Mouse (Mus musculus) T-helper 1 cell (primary cell): ENCODE data around the gene Rnasek.

ENCODE experiments used
- in situ Hi-C: fragments of 300-600 bp; cut with MboI, MseI; formaldehyde crosslinking; loops from one replicate; pipeline ENCODE4 v1.15.1; 2025; ENCODE audit warnings: high pct_unique_total_duplicates

Rnasek gene

DNA sequence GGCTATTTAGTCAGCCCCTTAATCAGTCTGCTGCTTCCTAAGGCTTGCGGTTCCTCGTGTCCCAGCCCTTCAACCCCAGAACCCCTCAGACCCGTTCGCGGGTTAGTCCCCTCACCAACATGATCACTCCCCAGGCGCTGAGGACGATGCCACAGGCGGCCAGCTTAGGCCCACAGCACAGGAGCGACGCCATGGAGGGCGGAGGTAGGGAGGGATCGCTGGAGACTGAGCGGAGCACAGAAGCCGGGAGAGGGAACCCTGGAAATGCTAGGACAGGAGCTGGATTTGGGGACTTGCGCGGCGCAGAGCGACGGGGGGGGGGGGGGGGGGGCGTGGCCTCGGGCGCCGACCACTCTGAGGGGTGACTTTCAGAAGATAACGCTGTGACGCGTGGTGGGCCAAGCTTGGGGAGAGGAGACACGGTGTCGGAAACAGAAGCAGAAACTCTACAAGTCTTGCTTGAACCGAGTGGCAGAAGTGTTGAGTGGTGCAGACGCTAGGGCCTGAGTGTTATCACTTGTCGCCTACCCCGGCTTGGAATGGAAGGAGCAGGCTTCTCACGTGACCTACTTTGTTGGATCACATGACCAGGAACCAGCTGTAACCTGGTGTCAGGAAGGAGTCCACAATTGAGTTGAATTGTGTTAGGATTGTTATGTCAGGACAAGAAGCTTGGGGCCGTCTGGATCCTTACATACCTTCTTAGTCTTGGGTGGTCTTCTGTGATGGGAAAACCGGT, at the start of gene Rnasek, which contains the start of gene Gm21988:
Gene Rnasek (minus strand): TSS at position 302 of the 739 bp plus-strand sequence.
Gene Gm21988 (minus strand): TSS at position 290 of the 739 bp plus-strand sequence.
- in situ Hi-C loops: loop anchor here (10.0 to 25.0 kb wide), 2 partner anchors 1127 to 1825 kb away; partner anchors contain the start of genes 9130213A22Rik and Hes7

DNA sequence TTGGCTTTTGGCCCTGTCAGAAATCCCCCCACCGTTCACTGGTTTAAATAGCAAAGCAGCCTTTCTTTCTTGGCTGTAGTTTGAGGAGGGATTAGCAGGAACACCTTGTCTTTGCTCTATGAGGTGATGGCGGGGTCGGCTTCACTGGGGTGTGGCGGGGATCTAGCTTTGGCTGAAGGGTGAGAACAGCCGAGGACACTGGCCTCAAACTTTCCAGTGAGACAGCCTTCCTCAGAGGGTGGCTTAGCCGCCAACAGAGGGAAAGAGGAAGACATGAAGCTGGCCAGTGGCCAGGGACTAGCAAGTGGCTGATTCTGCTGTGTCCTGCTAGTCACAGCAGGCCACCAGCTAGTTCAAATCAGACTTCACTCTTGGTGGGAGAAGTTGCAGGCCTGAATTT, 49.6 kb upstream of the Rnasek start:
- in situ Hi-C loops: loop anchor here (25.0 kb wide), 1 partner anchor 998 kb away; no protein-coding TSS in a partner anchor

DNA sequence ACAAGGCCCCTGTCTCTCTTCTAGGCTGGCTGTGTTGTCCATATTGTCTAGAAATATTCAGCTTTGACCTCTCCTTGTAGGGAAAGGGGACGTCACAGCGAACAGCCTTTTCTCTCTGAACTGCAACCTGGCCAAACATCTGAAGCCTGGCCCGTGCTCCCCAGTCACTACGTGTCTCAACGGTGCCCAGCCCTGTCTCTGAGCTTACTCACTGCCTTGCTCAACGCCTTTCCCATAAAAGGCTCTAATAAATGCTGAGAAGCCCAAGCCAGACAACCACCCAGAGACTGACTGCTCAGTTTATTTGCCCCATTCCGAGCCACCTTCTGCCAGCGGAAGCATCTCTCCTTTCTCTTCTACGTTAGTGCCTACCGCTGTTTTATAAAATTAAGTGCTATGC, 48.5 kb upstream of the Rnasek start:
- in situ Hi-C loops: loop anchor here (25.0 kb wide), 1 partner anchor 999 kb away; no protein-coding TSS in a partner anchor

DNA sequence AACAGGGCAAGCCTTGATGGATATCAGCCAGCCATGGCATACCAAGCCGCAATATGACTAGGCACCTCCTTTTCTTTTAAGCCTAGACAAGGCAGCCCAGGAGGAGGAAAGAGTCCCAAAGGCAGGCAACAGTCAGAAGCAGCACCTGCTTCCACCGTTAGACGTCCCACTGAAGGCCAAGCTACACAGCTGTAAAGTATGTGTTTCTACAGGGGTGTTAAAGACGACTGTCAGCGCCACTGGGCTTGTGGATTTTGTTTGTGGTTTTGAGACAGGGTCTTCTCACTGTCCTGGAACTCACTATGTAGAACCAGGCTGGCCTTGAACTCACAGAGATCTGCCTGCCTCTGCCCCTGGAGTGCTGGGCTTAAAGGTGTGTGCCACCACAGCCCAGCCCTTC, 46.0 kb upstream of the Rnasek start:
- in situ Hi-C loops: loop anchor here (25.0 kb wide), 1 partner anchor 1002 kb away; no protein-coding TSS in a partner anchor

DNA sequence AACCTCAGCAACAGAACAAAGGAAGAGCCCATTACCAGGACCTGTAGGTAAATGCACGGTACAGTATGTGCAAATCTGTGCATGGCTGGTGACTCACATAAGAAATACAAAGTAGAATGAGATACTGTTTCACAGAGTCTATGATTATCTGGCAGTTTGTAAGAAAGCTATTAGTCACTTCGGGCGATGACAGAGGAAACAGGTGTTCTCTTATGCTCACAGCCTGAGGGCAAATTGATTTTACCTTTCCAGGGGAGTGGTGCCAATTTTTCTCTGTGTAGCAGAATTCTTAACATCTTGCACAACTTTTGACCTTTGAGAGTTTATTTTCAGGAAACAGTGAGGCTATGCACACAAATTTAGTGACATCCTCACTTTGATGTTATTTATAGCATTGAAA, 45.1 kb upstream of the Rnasek start:
- in situ Hi-C loops: loop anchor here (25.0 kb wide), 1 partner anchor 1003 kb away; no protein-coding TSS in a partner anchor

DNA sequence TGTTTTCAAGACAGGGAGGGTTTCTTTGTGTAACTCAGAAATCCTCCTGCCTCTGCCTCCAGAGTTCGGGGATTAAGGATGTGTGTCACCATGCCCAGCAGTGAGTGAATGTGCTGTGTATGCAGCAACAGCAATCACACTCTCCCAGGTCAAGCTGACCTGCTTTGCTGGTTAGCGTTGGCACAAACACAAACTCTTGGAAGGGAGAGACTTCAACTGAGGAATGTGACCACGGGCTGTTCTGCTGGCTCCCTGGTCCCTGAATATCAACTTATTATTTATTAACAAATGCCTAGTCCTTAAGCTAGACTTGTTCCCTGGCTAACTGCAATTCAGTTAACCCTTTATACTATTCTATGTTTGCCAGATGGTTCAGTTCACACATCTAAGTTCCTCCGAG, 44.0 kb upstream of the Rnasek start:
- in situ Hi-C loops: loop anchor here (25.0 kb wide), 1 partner anchor 1004 kb away; no protein-coding TSS in a partner anchor

DNA sequence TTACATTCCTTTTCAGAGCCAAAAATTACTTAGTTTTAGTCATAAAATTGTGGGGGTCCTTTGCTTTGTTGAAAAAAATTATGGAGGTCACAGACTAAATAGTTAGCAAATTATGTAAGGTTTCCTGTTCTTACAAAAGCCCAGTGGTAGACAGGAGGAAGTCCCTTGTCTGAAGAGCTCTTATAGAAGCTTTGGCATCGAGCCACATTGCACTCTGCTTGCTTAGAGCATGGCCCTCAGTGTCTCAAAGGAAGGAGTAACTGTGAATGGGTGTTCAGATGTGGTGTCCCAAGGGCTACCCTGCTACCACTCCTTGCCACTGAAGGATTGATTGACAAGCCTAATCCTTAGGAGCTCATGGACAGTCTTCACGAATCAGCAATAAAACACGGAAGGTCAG, 40.8 kb upstream of the Rnasek start:
- in situ Hi-C loops: loop anchor here (25.0 kb wide), 1 partner anchor 1007 kb away; no protein-coding TSS in a partner anchor

DNA sequence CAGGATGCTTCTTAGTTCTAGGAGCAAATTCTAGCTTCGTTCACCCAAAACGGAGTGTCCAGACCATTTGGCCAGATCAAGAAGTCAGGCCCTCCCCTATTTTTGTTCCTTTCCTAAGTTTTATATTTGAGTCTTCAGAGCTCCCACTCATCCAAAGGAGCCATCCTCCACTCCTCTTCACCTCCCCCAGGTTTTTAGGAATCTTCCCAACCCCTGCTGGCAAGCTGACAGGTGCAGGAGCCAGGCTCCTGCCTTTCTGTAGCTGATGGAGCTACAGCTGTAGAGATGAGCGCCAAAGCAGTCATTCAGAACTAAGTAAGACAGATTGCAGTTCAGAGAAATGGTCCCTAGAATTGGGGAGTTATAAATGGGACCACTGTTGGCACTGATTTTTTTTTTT, 39.3 kb upstream of the Rnasek start:
- in situ Hi-C loops: loop anchor here (25.0 kb wide), 1 partner anchor 1008 kb away; no protein-coding TSS in a partner anchor

DNA sequence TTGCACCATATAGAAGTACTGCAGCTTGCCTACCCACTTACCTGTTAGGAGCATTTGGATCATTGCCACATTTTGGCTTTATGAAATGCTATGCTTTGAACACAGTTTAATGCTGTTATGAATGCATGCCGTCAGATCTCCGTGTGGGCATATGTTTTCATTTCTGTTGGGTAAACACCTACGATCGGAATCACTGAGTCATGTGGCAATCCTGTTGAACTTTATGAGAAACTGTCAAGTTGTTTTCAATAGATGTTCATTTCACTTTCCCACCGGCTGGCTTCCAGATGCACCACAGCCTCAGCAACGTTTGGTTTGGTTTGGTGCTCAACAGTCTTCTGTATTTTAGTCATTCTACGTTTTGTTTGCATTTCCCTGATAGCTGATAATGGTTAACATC, 32.0 kb upstream of the Rnasek start:
- in situ Hi-C loops: no loop called here

DNA sequence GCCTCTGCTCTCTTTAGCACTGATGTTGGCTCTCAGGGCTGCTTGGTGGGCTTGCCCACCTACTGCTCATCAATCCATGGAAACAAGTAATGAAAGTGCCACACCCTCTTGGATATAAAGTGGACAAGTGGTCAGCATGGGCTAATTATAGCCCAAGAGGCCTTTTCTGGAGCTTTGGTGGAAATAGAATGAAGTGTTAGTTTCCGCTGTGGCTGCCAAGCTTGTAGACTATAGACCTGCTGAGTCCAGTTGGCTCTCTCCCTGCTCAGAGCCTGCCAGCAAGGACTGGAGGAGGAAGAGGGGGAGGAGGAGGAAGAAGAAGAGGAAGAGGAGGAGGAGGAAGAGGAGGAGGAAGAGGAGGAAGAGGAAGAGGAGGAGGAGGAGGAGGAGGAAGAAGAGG, 26.8 kb upstream of the Rnasek start:
- in situ Hi-C loops: no loop called here

DNA sequence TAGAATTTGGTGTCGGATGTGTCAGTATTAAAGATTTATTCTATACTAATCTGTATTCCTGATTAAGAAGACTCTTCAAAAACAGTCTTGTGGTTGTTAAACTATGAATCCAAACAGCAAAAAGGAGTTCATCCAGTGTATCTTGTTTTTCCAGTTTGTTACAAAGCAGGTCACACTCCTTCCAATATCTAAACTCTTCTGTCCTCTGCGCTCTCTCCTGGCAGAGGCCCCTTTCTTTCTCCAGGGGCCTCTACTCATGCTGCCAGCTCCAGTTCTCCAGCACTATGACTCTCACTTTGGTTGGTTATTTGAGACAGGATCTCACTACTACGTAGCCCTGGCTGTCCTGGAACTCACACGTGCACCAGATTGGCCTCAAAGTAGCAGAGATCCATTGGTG, 26.2 kb upstream of the Rnasek start:
- in situ Hi-C loops: no loop called here

DNA sequence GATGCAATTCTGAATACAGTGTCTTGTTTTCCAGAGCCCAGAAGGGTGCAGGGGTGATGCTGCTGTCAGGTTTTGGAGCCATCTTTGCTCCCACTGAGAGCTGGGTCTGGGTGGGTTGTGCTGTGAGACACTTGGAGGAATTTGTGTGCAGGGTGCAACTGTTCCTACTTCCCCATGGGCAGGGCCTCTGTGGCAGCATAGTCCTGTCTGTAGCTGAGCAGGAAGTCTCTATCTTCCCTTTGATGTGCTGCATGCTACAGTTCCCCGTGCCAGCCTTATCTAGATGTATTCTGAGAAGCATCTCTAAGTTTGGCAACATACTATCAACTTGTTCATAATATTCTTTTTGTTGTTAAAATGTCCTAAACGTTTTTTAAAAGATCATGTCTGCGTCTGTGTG, 25.6 kb upstream of the Rnasek start:
- in situ Hi-C loops: no loop called here

DNA sequence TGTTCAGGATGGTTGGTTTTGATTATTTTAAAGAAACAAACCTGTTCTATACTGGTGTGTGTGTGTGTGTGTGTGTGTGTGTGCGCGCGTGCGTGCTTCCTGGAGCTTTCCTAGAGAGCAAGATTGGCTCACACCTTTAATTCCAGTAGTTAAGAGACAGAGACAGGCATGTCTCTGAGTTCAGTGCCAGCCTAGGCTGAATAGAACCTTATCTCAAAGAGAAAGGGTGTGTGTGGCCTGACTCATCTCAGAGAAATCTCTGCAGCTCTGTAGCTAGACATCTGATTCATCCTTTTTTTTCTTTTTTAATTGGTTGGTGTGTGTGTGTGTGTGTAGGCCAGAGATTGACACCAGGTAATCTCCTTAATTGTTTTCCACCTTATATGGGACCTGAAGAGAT, 19.4 kb upstream of the Rnasek start:
- in situ Hi-C loops: no loop called here

DNA sequence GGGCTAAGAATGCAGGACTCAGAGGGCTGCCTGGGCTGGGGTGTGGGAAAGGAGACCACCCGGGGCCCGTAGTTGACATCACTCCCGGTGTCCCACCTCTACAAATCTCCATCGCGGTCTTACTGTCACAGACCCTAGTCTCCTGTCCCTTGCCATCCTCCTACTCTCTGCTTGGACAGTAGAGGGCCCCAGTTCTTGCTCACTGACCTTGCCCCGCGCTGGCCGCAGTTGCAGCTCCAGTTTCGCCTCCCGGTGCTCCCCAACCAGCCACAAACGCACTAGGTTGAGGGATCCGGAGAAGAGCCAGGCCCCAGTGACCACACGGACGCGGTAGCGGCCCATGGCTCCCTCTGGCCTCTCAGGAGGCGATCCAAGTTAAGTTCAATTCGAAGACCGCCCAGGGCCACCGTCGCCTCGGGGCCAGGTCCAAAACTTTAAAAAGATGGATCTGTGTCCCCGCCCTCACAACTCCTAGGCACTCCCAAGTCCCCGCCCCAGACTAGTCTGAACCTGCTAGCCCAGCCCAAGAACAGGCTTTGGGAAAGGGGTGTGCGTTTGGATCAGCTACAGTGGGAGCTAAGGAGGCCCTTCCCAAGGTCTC, 15.4 kb upstream of the Rnasek start, which contains the start of gene Alox12:
Gene Alox12 (minus strand): TSS at position 423 of the 601 bp plus-strand sequence.
- in situ Hi-C loops: no loop called here

DNA sequence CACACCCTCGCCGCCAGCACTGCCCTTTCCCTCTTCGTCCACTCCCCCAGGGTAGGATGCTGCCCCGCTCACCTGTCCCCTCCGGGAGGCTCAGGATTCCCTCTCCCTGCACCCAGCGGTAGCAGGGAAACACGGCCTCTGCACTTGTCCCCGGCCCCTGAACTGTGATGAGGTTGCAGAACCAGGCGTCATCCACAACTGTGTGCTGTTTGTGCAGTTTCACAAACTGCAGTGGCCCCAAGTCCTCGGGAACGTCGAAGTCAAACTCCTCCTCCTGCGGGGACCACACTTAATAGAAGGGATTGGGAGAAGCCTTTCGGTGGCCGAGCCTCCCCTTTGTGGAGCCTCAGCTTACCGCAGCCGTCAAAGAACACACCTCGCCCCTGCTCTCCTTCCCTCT, 14.7 kb upstream of the Rnasek start:
- in situ Hi-C loops: no loop called here

DNA sequence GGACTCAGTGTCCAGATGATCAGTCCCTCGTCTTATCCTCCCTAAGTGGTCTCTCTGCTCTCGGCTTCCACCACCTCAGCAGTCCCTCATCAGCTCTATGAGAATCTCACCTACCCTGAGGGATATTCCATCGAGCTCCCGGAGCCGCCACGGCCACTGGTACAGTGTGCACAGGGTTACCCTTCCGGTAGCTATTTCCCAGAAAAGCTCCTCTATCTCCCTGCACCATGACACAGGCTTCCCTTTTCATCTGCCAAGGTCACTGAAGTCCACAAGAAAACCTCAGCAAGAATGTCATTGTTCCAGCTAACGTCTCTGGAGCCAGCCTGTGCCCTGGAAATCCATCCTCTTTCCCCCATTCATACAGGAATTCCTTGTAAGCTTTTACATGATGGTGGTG, 12.2 kb upstream of the Rnasek start:
- in situ Hi-C loops: no loop called here

DNA sequence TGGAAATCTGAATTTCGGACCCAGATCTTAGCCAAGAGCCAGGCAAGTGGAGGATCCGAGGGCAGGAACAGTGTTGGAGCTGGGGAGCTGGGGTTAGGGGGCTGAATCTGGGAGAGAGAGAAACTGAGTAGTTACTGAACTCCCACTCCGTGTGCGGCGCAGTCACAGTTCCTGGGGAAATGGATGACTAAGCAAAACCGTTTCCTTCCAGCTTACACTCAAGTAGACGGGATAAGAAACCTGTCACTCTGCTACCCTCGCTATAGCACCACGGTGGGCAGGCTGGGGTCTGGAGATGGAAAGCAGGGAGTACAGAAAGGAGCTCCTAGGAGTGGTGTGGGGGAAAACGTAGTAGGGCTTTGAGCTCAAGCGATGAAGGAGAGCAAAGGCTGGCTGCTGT, 10.5 kb upstream of the Rnasek start:
- in situ Hi-C loops: no loop called here

DNA sequence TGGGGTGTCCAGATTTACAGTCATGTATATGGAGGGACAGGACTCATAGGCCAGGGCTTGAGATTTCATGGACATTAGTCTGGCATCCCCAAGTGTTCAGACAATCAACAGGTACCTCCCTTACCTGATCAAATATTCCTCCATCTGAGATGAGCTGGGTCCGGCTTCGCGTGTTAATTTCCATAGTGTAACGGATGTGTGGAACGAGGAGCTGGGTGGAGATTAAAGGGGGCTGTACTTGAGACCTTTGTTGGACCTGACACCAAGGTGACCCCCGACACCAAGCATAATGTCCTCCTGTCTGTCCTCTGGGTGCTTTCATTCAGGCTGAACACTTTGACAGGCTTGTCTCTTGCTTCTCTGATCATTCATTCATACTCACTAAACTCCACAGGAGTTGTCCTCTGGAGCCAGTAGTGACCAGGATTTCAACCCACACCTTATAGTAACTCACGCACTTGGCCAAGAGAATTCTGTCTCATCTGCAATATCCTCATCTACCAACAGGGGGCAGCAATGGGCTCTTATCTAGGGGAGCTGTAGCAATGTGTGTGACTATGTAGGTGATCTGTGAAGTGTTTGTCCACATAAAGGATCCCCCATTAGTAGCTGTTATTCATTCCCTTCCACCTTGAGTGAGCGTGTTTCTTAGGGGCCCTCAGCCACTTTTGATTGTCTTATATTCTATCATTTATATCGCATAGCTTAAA, 7.6 kb upstream of the Rnasek start:
- in situ Hi-C loops: loop anchor here (10.0 to 25.0 kb wide), 2 partner anchors 1135 to 1832 kb away; partner anchors contain the start of genes 9130213A22Rik and Hes7

DNA sequence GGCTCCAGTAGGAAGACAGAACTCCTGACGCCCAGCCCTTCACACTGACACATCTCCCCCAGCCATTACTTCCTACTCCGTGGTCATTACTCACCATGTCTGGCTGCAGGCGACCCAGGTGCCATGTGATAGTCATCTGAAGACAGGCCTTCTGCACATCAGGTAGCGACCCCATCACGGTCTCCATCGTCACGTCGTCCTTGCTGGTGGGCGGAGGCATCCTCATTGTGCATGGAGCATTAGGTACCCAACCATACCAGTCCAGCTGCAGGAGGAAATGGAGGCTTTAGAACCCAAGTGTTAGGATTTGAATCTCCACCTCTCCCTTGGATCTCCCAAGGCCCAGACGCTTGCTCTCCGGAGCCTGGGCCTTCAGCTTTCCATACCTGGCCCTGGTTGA, 2.9 kb upstream of the Rnasek start:
- in situ Hi-C loops: loop anchor here (10.0 to 25.0 kb wide), 2 partner anchors 1130 to 1828 kb away; partner anchors contain the start of genes 9130213A22Rik and Hes7

DNA sequence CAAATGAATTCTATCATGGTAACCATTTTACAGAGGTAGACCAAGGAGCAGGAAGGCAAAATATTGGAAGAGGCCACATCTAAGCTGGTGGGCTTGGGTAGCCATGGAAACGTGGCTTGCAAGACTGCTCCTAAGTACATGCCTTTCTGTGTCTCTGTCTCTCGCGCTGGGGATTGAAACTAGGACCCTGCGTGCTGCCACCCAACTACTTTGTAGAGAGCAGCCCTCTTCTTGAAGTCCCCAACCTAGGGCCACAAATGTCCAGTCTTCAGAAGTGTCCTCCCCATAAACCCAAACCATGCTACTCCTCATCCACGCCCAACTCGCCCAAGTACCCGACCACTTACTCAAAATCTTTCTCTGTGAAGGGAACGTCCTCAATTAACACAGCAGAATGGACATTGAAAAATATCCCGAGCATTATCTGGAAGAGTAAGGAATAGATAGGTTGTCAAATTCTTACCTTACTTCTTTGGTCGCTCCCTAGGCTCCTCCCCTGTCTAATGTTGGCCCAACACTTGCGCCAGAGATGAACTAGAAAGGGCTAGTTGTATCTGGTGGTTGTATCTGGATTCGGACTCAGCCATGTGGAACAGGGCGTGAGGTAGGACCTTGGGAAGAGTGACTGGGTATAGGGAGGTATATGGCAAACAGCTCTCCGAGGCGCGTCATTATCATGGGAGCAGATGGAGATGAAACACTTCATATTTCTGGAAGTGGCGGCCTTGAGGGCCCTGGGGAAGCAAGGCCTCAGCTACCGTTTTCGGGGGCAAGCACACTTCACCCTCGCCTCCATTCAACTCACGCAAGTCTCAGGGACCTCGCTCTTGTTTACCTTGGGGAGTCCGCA, 826 bp downstream of the Rnasek start:
- in situ Hi-C loops: loop anchor here (25.0 kb wide), 1 partner anchor 1127 kb away; the partner anchor contains the start of genes 9130213A22Rik and Hes7
